Mouse (Mus musculus) stomach, embryonic 15.5 days (tissue): ENCODE results near the gene Rgsl1. TPM values are rescaled to one million over a fixed set of nuclear protein-coding genes. Genes with fewer than 3 reads are reported as not detected.
"Not testable (repeated sequence)": the region's sequence is repeated elsewhere in the genome, so short reads cannot be mapped to it uniquely, and the experiment has no call there.

Source experiments
- ATAC-seq: fragments of 200-750 bp; cut with Nextera tagmentation; 2 replicates; pipeline ENCODE4 v1.8.0; 2017; ENCODE audit warnings: low read depth, moderate number of reproducible peaks, moderate TSS enrichment; ENCODE audit not compliant: insufficient read depth, low FRiP score
- H3K27ac ChIP-seq: fragments of 300-500 bp; sonication (generic); 2 replicates; pipeline ENCODE4 v1.5.1; 2015; ENCODE audit warnings: mild to moderate bottlenecking, inconsistent platforms
- H3K27me3 ChIP-seq: fragments of 300-500 bp; sonication (generic); replicated peaks from 2 replicates; pipeline ENCODE4 v1.6.1; 2015; ENCODE audit warnings: inconsistent platforms
- H3K36me3 ChIP-seq: fragments of 300-500 bp; sonication (generic); 2 replicates; pipeline ENCODE4 v1.6.1; 2015; ENCODE audit warnings: inconsistent platforms
- H3K4me1 ChIP-seq: fragments of 300-500 bp; sonication (generic); 2 replicates; pipeline ENCODE4 v1.6.1; 2015; ENCODE audit warnings: inconsistent platforms
- H3K4me2 ChIP-seq: fragments of 300-500 bp; sonication (generic); 2 replicates; pipeline ENCODE4 v1.6.1; 2015; ENCODE audit warnings: mild to moderate bottlenecking, inconsistent platforms
- H3K4me3 ChIP-seq: fragments of 300-500 bp; sonication (generic); replicated peaks from 2 replicates; pipeline ENCODE4 v1.5.1; 2015; ENCODE audit warnings: inconsistent platforms
- H3K9ac ChIP-seq: fragments of 300-500 bp; sonication (generic); 2 replicates; pipeline ENCODE4 v1.6.1; 2015; ENCODE audit warnings: inconsistent platforms
- H3K9me3 ChIP-seq: fragments of 300-500 bp; sonication (generic); 2 replicates; pipeline ENCODE4 v1.6.1; 2016; ENCODE audit warnings: inconsistent platforms
- WGBS: fragments of 180-500 bp; shearing (Covaris S2); methylation state at CpG from one replicate; pipeline ENCODE4 v1.1.7; 2015; 5-methylcytosine and 5-hydroxymethylcytosine counted together
- polyA plus RNA-seq: library from polyadenylated mRNA; unstranded; fragments of >200 nt; fragmentation: Nextera tagmentation; extraction: Ambion mirVana; gene quantifications from 2 replicates; pipeline ENCODE4 v1.2.1, GENCODE M21; 2015

Gene Rgsl1
- 0.08 and 0.15 TPM in 2 replicates for polyA plus RNA-seq

GRCm38 (mm10) chr1:153844042-153844441 is at the start of gene Rgsl1:
TSS of gene Rgsl1 (minus strand) at chr1:153844142.
- no peaks in the 10 kb centered on the region for H3K36me3 ChIP-seq
- H3K27me3 ChIP-seq = no peaks in the 10 kb centered on the region
- H3K27ac ChIP-seq = no peak within 1 kb of the TSS
- no peak for ATAC-seq
- H3K4me1 ChIP-seq = no peaks in the 10 kb centered on the region
- no peaks in the 10 kb centered on the region for H3K9me3 ChIP-seq
- 95% methylated on average over 8 of the region's 8 CpGs for WGBS
- no peak within 1 kb of the TSS for H3K9ac ChIP-seq
- no peak within 1 kb of the TSS for H3K4me3 ChIP-seq
- H3K4me2 ChIP-seq = no peak within 1 kb of the TSS

GRCm38 (mm10) chr1:153891442-153891841 is 47.5 kb upstream of the Rgsl1 start, which contains the start of gene Teddm1a:
TSS of gene Teddm1a (plus strand) at chr1:153891742.
- H3K27ac ChIP-seq = no peak within 1 kb of the TSS
- WGBS = 54% methylated on average over 4 of the region's 4 CpGs
- no peak within 1 kb of the TSS for H3K4me2 ChIP-seq
- peaks cover 7% of the 10 kb centered on the region; the same call in 1 of the 2 replicates for H3K4me1 ChIP-seq
- no peaks in the 10 kb centered on the region for H3K9me3 ChIP-seq
- H3K9ac ChIP-seq = no peak within 1 kb of the TSS
- no peak for ATAC-seq
- H3K27me3 ChIP-seq = no peaks in the 10 kb centered on the region
- no peak within 1 kb of the TSS for H3K4me3 ChIP-seq
- H3K36me3 ChIP-seq = no peaks in the 10 kb centered on the region

- H3K4me1 ChIP-seq = peaks cover 7% of the 10 kb centered on the region; the same call in 1 of the 2 replicates
- H3K27ac ChIP-seq = no peak overlapping the region
- no peaks in the 10 kb centered on the region for H3K9me3 ChIP-seq
- no peak overlapping the region for H3K4me3 ChIP-seq
- no peak overlapping the region for H3K9ac ChIP-seq
- 91% methylated on average over 10 of the region's 10 CpGs for WGBS
- H3K36me3 ChIP-seq = no peaks in the 10 kb centered on the region
- no peak for ATAC-seq
- no peaks in the 10 kb centered on the region for H3K27me3 ChIP-seq
- no peak overlapping the region for H3K4me2 ChIP-seq
Observed at GRCm38 (mm10) chr1:153890121-153890520, 46.2 kb upstream of the Rgsl1 start.

GRCm38 (mm10) chr1:153886024-153886633 is 42.2 kb upstream of the Rgsl1 start:
- no peak overlapping the region for H3K9ac ChIP-seq
- H3K4me3 ChIP-seq = no peak overlapping the region
- H3K36me3 ChIP-seq = no peaks in the 10 kb centered on the region
- 37% methylated on average over 17 of the region's 17 CpGs for WGBS
- H3K4me1 ChIP-seq = no peaks in the 10 kb centered on the region
- no peaks in the 10 kb centered on the region for H3K9me3 ChIP-seq
- no peak overlapping the region for H3K27ac ChIP-seq
- no peak for ATAC-seq
- H3K4me2 ChIP-seq = no peak overlapping the region
- H3K27me3 ChIP-seq = no peaks in the 10 kb centered on the region

- 95% methylated on average over 17 of the region's 17 CpGs for WGBS
- ATAC-seq = not testable (repeated sequence)
Observed at GRCm38 (mm10) chr1:153880391-153880790, 36.4 kb upstream of the Rgsl1 start.

GRCm38 (mm10) chr1:153874045-153874444 is 30.1 kb upstream of the Rgsl1 start, which contains the start of gene Teddm1b:
TSS of gene Teddm1b (plus strand) at chr1:153874345.
- no peak for ATAC-seq
- no peaks in the 10 kb centered on the region for H3K9me3 ChIP-seq
- H3K4me3 ChIP-seq = no peak within 1 kb of the TSS
- H3K27me3 ChIP-seq = no peaks in the 10 kb centered on the region
- WGBS = 84% methylated on average over 6 of the region's 6 CpGs
- no peaks in the 10 kb centered on the region for H3K4me1 ChIP-seq
- H3K36me3 ChIP-seq = no peaks in the 10 kb centered on the region
- H3K9ac ChIP-seq = no peak within 1 kb of the TSS
- H3K27ac ChIP-seq = no peak within 1 kb of the TSS
- no peak within 1 kb of the TSS for H3K4me2 ChIP-seq

More at GRCm38 (mm10) chr1:153880391-153880790, 36.4 kb upstream of the Rgsl1 start:
- not testable (repeated sequence) for H3K27me3 ChIP-seq, H3K4me3 ChIP-seq, H3K4me1 ChIP-seq, H3K4me2 ChIP-seq, H3K9me3 ChIP-seq, H3K36me3 ChIP-seq, H3K9ac ChIP-seq, H3K27ac ChIP-seq

GRCm38 (mm10) chr1:153855946-153856345 is 12.0 kb upstream of the Rgsl1 start:
- H3K27me3 ChIP-seq = no peaks in the 10 kb centered on the region
- no peak overlapping the region for H3K4me2 ChIP-seq
- WGBS = 71% methylated on average over 8 of the region's 8 CpGs
- no peak overlapping the region for H3K4me3 ChIP-seq
- no peak for ATAC-seq
- no peaks in the 10 kb centered on the region for H3K4me1 ChIP-seq
- H3K36me3 ChIP-seq = no peaks in the 10 kb centered on the region
- H3K27ac ChIP-seq = no peak overlapping the region
- no peak overlapping the region for H3K9ac ChIP-seq
- H3K9me3 ChIP-seq = no peaks in the 10 kb centered on the region

- WGBS = 61% methylated on average over 7 of the region's 7 CpGs
- not testable (repeated sequence) for H3K36me3 ChIP-seq, H3K4me3 ChIP-seq, H3K9ac ChIP-seq, H3K27me3 ChIP-seq, H3K4me2 ChIP-seq, H3K9me3 ChIP-seq, H3K27ac ChIP-seq, ATAC-seq, H3K4me1 ChIP-seq
Observed at GRCm38 (mm10) chr1:153852696-153853095, 8.8 kb upstream of the Rgsl1 start.

GRCm38 (mm10) chr1:153846867-153847266 is 2.9 kb upstream of the Rgsl1 start:
- H3K9me3 ChIP-seq = no peaks in the 10 kb centered on the region

GRCm38 (mm10) chr1:153846420-153846819 is 2.5 kb upstream of the Rgsl1 start:
- Histone ChIP-seq H3K4me1 (no peaks in the 10 kb centered on the region), H3K9me3 (no peaks in the 10 kb centered on the region), H3K36me3 (no peaks in the 10 kb centered on the region), H3K4me2 (no peak overlapping the region), H3K9ac (no peak overlapping the region), H3K27me3 (no peaks in the 10 kb centered on the region), H3K4me3 (no peak overlapping the region), H3K27ac (no peak overlapping the region)
- ATAC-seq = no peak
- 86% methylated on average over 7 of the region's 7 CpGs for WGBS

More at GRCm38 (mm10) chr1:153846867-153847266, 2.9 kb upstream of the Rgsl1 start:
- H3K4me3 ChIP-seq = no peak overlapping the region
- WGBS = 28% methylated on average over 6 of the region's 6 CpGs
- no peaks in the 10 kb centered on the region for H3K36me3 ChIP-seq
- H3K27ac ChIP-seq = no peak overlapping the region
- ATAC-seq = no peak
- no peaks in the 10 kb centered on the region for H3K4me1 ChIP-seq
- H3K9ac ChIP-seq = no peak overlapping the region
- H3K4me2 ChIP-seq = no peak overlapping the region
- no peaks in the 10 kb centered on the region for H3K27me3 ChIP-seq

GRCm38 (mm10) chr1:153842121-153842740 is 1.7 kb downstream of the Rgsl1 start:
- no peak for ATAC-seq
- no peak overlapping the region for H3K27ac ChIP-seq

GRCm38 (mm10) chr1:153836036-153836435 is 7.9 kb downstream of the Rgsl1 start:
- no peak for ATAC-seq
- H3K4me1 ChIP-seq = no peaks in the 10 kb centered on the region
- H3K9me3 ChIP-seq = no peaks in the 10 kb centered on the region
- H3K36me3 ChIP-seq = no peaks in the 10 kb centered on the region
- no peak overlapping the region for H3K4me3 ChIP-seq
- H3K27ac ChIP-seq = no peak overlapping the region
- no peaks in the 10 kb centered on the region for H3K27me3 ChIP-seq
- no peak overlapping the region for H3K9ac ChIP-seq
- WGBS = 55% methylated on average over 4 of the region's 4 CpGs
- no peak overlapping the region for H3K4me2 ChIP-seq

More at GRCm38 (mm10) chr1:153842121-153842740, 1.7 kb downstream of the Rgsl1 start:
- WGBS = 83% methylated on average over 11 of the region's 11 CpGs
- H3K27me3 ChIP-seq = no peaks in the 10 kb centered on the region
- no peak overlapping the region for H3K4me3 ChIP-seq
- H3K4me1 ChIP-seq = no peaks in the 10 kb centered on the region
- no peak overlapping the region for H3K9ac ChIP-seq
- no peaks in the 10 kb centered on the region for H3K9me3 ChIP-seq
- H3K4me2 ChIP-seq = no peak overlapping the region
- H3K36me3 ChIP-seq = no peaks in the 10 kb centered on the region
